Mouse (Mus musculus): ENCODE results near the gene Scaf1.

- TF ChIP-seq CTCF (IDR thresholded peaks at IDR 0.05; ENCODE audit: low read depth, low read length): no peak
- no peak for TF ChIP-seq POLR2A (IDR thresholded peaks at IDR 0.05; ENCODE audit: borderline replicate concordance, low read depth, low read length)
Observed at GRCm38 (mm10) chr7:45038411-45038810, 22.2 kb upstream of the Scaf1 start.
